Mouse (Mus musculus) layer of hippocampus, adult 11-12 months (tissue): ENCODE measurements around the gene Tpmt.

Source experiments
- DNase-seq: peaks from one replicate; pipeline ENCODE4 v3.0.0; 2022; ENCODE audit warnings: low spot score

The Tpmt gene

GRCm38 (mm10) chr13:47042024-47042633, 2.4 kb downstream of the Tpmt start:
- no peak for DNase-seq

GRCm38 (mm10) chr13:47040061-47040460, 4.5 kb downstream of the Tpmt start:
- no peak for DNase-seq

- DNase-seq, result no peak
Observed at GRCm38 (mm10) chr13:47037946-47038345, 6.6 kb downstream of the Tpmt start.

GRCm38 (mm10) chr13:47033602-47034001, 10.9 kb downstream of the Tpmt start:
- DNase-seq, result no peak

GRCm38 (mm10) chr13:47030376-47031107, 14.0 kb downstream of the Tpmt start:
- DNase-seq, result no peak

- DNase-seq, result no peak
Observed at GRCm38 (mm10) chr13:47020798-47021197, 23.7 kb downstream of the Tpmt start.

- no peak for DNase-seq
Observed at GRCm38 (mm10) chr13:47019774-47020173, 24.8 kb downstream of the Tpmt start.

- peak; percentile 65 for DNase-seq
Observed at GRCm38 (mm10) chr13:47017259-47017658, 27.3 kb downstream of the Tpmt start.

- DNase-seq, result no peak
Observed at GRCm38 (mm10) chr13:47015195-47015501, 29.4 kb downstream of the Tpmt start.

GRCm38 (mm10) chr13:47014334-47015194, 30.0 kb downstream of the Tpmt start, which contains the start of gene Nhlrc1:
Gene Nhlrc1, minus strand, starts transcription at chr13:47014850.
- peak; percentile 86 for DNase-seq

GRCm38 (mm10) chr13:47013740-47014139, 30.8 kb downstream of the Tpmt start:
- no peak for DNase-seq

- DNase-seq, result no peak
Observed at GRCm38 (mm10) chr13:47001590-47001989, 42.9 kb downstream of the Tpmt start.

- no peak for DNase-seq
Observed at GRCm38 (mm10) chr13:46999498-46999897, 45.0 kb downstream of the Tpmt start.

- no peak for DNase-seq
Observed at GRCm38 (mm10) chr13:46997355-46997754, 47.2 kb downstream of the Tpmt start.

GRCm38 (mm10) chr13:46993274-46993551, 51.3 kb downstream of the Tpmt start:
- no peak for DNase-seq

GRCm38 (mm10) chr13:46992516-46993273, 51.8 kb downstream of the Tpmt start:
- no peak for DNase-seq

GRCm38 (mm10) chr13:46990376-46991011, 54.0 kb downstream of the Tpmt start:
- no peak for DNase-seq

GRCm38 (mm10) chr13:46987941-46988340, 56.6 kb downstream of the Tpmt start:
- DNase-seq, result no peak

GRCm38 (mm10) chr13:46986208-46986607, 58.3 kb downstream of the Tpmt start:
- DNase-seq, result no peak

GRCm38 (mm10) chr13:46983878-46984277, 60.7 kb downstream of the Tpmt start:
- DNase-seq, result no peak

- no peak for DNase-seq
Observed at GRCm38 (mm10) chr13:46979836-46980490, 64.6 kb downstream of the Tpmt start.
